Mouse (Mus musculus): Measurements from ENCODE around the gene Emsy. TPM values are rescaled to one million over a fixed set of nuclear protein-coding genes. Genes with fewer than 3 reads are reported as not detected.

The Emsy gene
- polyA plus RNA-seq, 1 experiment from 2014 or later = 14.1 TPM

DNA sequence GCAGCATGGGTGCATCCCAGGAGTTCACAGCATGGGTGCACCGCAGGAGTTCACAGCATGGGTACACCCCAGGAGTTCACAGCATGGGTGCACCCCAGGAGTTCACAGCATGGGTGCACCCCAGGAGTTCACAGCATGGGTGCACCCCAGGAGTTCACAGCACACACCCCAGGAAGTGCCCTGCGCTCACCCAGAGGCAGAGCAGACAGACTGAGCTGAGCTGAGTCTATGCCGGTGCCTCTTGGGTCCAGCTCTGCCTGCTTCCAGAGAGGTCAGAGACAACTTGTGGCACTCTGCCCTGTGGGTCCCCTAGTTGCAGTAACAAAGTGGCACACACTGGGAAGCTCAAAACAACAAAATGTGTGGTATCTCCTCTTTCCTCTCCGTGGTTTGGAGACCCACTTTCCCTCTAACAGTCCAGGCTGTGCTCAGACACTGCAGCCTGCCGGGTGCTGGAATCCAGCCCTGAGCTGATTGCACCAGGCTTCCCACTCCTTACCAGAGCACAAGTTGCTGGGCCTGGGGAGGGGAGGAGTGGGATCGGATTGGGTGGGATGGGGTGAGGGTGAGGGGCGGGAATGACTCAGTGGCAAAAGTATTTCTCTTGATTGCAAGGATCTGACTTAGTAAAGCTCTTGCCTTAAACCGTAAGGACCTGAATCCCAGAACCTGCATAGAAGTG, 85.6 kb downstream of the Emsy start:
- H3K27ac ChIP-seq = peak overlapping the region; percentile 96
- 65% methylated on average over 8 of the region's 8 CpGs for WGBS
- H3K36me3 ChIP-seq (ENCODE audit: insufficient read depth, low read length) = no peaks in the 10 kb centered on the region
- H3K27me3 ChIP-seq (ENCODE audit: insufficient read depth, low read length) = no peaks in the 10 kb centered on the region
- H3K4me2 ChIP-seq (ENCODE audit: low read length) = no peak overlapping the region
- no peak for DNase-seq (ENCODE audit: low spot score)
- no peak overlapping the region for H3K9ac ChIP-seq (ENCODE audit: low read depth, low read length)
- H3K4me3 ChIP-seq (replicated peaks; ENCODE audit: low read depth, low read length) = no peak overlapping the region
- TF ChIP-seq CTCF (IDR thresholded peaks at IDR 0.05; ENCODE audit: low read depth) = no peak
- no peaks in the 10 kb centered on the region for H3K9me3 ChIP-seq (replicated peaks; ENCODE audit: low read length)
- ATAC-seq (replicated peaks; ENCODE audit: low FRiP score, low read depth) = no peak
- H3K4me1 ChIP-seq (replicated peaks; ENCODE audit: insufficient read depth, low read length) = peaks cover 26% of the 10 kb centered on the region

DNA sequence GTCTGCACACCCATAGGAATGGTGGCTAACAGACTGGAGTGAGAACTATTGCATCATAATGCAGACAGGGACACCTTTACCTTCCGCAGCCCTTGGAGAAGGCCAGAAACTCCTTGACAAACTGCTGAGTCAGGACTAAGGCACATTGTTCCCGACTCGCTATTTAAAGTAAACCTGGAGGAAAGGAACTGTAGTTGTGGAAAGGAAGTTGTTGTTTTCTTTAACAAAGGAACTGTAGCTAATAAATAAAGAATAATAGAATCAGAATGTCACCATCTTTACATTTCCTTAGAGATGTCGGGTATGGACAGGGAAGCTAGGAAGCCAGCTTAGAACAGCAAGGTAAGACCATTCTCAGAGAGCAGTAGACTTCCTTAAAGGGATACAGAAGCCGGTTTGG, 89.5 kb downstream of the Emsy start:
- H3K4me1 ChIP-seq (replicated peaks; ENCODE audit: insufficient read depth, low read length) = peaks cover 16% of the 10 kb centered on the region; the same call in 1 of the 2 replicates
- H3K4me3 ChIP-seq (replicated peaks; ENCODE audit: low read depth, low read length) = no peak overlapping the region
- no peaks in the 10 kb centered on the region for H3K9me3 ChIP-seq (replicated peaks; ENCODE audit: low read length)
- DNase-seq (ENCODE audit: low spot score) (peak; percentile 56), ATAC-seq (replicated peaks; ENCODE audit: low FRiP score, low read depth) (no peak)
- no peak overlapping the region for H3K9ac ChIP-seq (ENCODE audit: low read depth, low read length)
- H3K36me3 ChIP-seq (ENCODE audit: insufficient read depth, low read length) = no peaks in the 10 kb centered on the region
- H3K27ac ChIP-seq = no peak overlapping the region
- H3K27me3 ChIP-seq (ENCODE audit: insufficient read depth, low read length) = no peaks in the 10 kb centered on the region
- no peak overlapping the region for H3K4me2 ChIP-seq (ENCODE audit: low read length)
- no peak for TF ChIP-seq CTCF (IDR thresholded peaks at IDR 0.05; ENCODE audit: low read depth)
- 31% methylated on average over 5 of the region's 5 CpGs for WGBS

DNA sequence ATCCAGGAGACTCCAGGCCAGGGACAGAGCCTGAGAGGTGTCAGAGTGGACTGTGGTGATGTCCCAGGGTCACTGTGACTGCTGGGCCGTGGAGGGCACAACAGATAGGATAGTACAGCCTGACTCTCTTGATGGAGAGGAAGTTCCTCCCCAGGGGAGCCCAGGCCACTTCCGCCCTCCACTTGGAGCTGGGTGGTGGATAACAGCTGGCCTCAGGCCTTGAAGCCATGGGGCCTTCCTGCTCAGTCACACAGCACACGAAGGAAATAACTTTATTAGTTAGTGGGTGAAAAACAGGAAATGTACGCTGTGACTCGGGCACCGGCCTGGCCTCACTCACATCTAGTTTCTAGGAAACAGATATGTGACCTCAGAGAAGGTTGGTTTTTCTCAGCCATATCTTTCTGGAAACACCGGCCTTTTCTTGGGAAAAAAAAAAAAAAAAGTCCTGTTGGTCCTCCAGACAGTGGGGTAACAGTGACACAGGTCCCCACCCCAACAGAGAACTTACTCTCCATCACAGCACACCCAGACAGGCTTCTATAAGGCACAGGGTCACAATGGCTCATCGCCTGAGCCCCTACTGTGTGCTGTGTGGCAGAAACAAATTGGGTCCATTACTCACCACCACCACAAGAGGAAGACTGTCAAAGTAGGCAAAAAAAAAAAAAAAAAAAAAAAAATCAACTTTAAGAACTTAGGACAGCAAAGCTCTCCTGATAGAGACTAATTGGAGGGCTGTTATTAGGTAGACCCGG, 91.8 kb downstream of the Emsy start:
- DNase-seq (ENCODE audit: low spot score) = peak; percentile 60
- WGBS = 49% methylated on average over 9 of the region's 9 CpGs
- no peak overlapping the region for H3K9ac ChIP-seq (ENCODE audit: low read depth, low read length)
- H3K36me3 ChIP-seq (ENCODE audit: insufficient read depth, low read length) = no peaks in the 10 kb centered on the region
- no peak overlapping the region for H3K4me3 ChIP-seq (replicated peaks; ENCODE audit: low read depth, low read length)
- H3K4me1 ChIP-seq (replicated peaks; ENCODE audit: insufficient read depth, low read length) = peaks cover 7% of the 10 kb centered on the region; the same call in 1 of the 2 replicates
- H3K27me3 ChIP-seq (ENCODE audit: insufficient read depth, low read length) = no peaks in the 10 kb centered on the region
- H3K9me3 ChIP-seq (replicated peaks; ENCODE audit: low read length) = no peaks in the 10 kb centered on the region
- H3K27ac ChIP-seq = peak overlapping the region; percentile 34; the same call in 1 of the 2 replicates
- no peak for TF ChIP-seq CTCF (IDR thresholded peaks at IDR 0.05; ENCODE audit: low read depth)
- peak; percentile 48; the same call in 1 of the 2 replicates for ATAC-seq (replicated peaks; ENCODE audit: low FRiP score, low read depth)
- H3K4me2 ChIP-seq (ENCODE audit: low read length) = no peak overlapping the region

DNA sequence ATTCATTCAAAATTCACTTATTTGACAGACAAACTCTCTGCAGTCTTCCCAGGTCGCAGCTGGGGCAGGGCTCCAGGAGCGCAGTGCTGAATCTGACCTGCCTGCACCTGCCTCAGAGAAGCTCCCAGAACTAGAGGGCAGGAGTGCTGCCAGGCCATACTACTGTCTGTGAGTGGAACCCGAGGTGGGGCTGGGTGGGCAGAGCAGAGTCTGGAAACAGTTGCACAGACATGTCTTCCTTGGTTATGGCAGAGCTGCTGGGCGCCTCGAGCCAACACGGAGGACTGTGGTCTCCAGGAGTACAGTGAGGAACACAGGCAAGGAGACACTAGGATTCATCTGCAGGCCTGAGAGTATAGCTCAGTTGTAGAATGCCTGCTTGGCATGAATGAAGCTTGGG, 92.6 kb downstream of the Emsy start:
- DNase-seq (ENCODE audit: low spot score) (no peak), ATAC-seq (replicated peaks; ENCODE audit: low FRiP score, low read depth) (no peak)
- no peaks in the 10 kb centered on the region for H3K36me3 ChIP-seq (ENCODE audit: insufficient read depth, low read length)
- no peaks in the 10 kb centered on the region for H3K9me3 ChIP-seq (replicated peaks; ENCODE audit: low read length)
- TF ChIP-seq CTCF (IDR thresholded peaks at IDR 0.05; ENCODE audit: low read depth) = no peak
- peak overlapping the region; percentile 34; the same call in 1 of the 2 replicates for H3K27ac ChIP-seq
- no peak overlapping the region for H3K4me3 ChIP-seq (replicated peaks; ENCODE audit: low read depth, low read length)
- H3K9ac ChIP-seq (ENCODE audit: low read depth, low read length) = no peak overlapping the region
- 95% methylated on average over 6 of the region's 6 CpGs for WGBS
- peaks cover 7% of the 10 kb centered on the region; the same call in 1 of the 2 replicates for H3K4me1 ChIP-seq (replicated peaks; ENCODE audit: insufficient read depth, low read length)
- H3K4me2 ChIP-seq (ENCODE audit: low read length) = no peak overlapping the region
- H3K27me3 ChIP-seq (ENCODE audit: insufficient read depth, low read length) = no peaks in the 10 kb centered on the region

DNA sequence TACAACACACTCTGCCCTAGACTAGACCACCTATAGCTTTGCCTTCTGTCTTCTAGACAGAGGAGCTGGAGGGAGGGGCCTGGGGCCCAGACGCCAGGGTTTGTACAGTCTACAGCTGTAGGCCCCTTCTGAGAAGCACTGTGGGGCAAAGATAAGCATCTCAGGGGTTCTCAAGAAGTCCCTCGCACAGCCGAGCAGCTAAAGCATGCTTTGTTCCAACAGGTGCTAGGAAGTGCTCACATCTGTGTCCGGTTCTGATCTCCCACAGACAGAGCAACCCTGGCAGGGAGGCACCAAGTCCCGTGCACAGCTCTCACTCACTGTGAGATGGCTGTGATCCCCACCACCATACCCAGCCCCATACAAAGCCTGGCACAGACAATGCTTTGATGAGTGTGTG, 93.6 kb downstream of the Emsy start:
- no peaks in the 10 kb centered on the region for H3K36me3 ChIP-seq (ENCODE audit: insufficient read depth, low read length)
- ATAC-seq (replicated peaks; ENCODE audit: low FRiP score, low read depth) (no peak), DNase-seq (ENCODE audit: low spot score) (no peak)
- peaks cover 7% of the 10 kb centered on the region; the same call in 1 of the 2 replicates for H3K4me1 ChIP-seq (replicated peaks; ENCODE audit: insufficient read depth, low read length)
- H3K4me3 ChIP-seq (replicated peaks; ENCODE audit: low read depth, low read length) = no peak overlapping the region
- no peak for TF ChIP-seq CTCF (IDR thresholded peaks at IDR 0.05; ENCODE audit: low read depth)
- H3K9ac ChIP-seq (ENCODE audit: low read depth, low read length) = no peak overlapping the region
- no peaks in the 10 kb centered on the region for H3K9me3 ChIP-seq (replicated peaks; ENCODE audit: low read length)
- 71% methylated on average over 5 of the region's 5 CpGs for WGBS
- no peaks in the 10 kb centered on the region for H3K27me3 ChIP-seq (ENCODE audit: insufficient read depth, low read length)
- no peak overlapping the region for H3K27ac ChIP-seq
- H3K4me2 ChIP-seq (ENCODE audit: low read length) = no peak overlapping the region

DNA sequence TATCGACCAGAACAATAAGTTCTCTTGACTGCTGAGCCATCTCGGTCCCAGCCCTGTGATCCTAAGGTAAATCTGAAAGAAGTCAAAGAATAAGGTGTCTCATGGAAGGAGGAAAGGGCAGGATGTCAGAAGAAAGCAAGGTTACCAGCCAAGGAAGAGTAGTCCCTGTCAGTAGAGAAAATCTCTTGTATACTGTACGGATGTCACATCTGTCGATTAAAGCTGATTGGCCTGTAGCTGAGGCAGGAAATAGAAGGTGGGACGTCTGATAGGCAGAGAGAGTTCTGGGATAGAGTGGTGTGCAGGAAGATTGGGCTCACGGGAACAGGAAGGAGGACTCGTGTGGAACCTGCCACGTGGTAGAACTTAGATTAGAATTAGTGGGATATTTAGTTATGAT, 94.4 kb downstream of the Emsy start:
- no peak overlapping the region for H3K27ac ChIP-seq
- WGBS = 81% methylated on average over 8 of the region's 8 CpGs
- no peak for DNase-seq (ENCODE audit: low spot score)
- no peak overlapping the region for H3K4me2 ChIP-seq (ENCODE audit: low read length)
- TF ChIP-seq CTCF (IDR thresholded peaks at IDR 0.05; ENCODE audit: low read depth) = no peak
- H3K4me3 ChIP-seq (replicated peaks; ENCODE audit: low read depth, low read length) = no peak overlapping the region
- H3K9ac ChIP-seq (ENCODE audit: low read depth, low read length) = no peak overlapping the region
- no peaks in the 10 kb centered on the region for H3K36me3 ChIP-seq (ENCODE audit: insufficient read depth, low read length)
- H3K27me3 ChIP-seq (ENCODE audit: insufficient read depth, low read length) = no peaks in the 10 kb centered on the region
- H3K4me1 ChIP-seq (replicated peaks; ENCODE audit: insufficient read depth, low read length) = peaks cover 7% of the 10 kb centered on the region; the same call in 1 of the 2 replicates
- H3K9me3 ChIP-seq (replicated peaks; ENCODE audit: low read length) = no peaks in the 10 kb centered on the region
- no peak for ATAC-seq (replicated peaks; ENCODE audit: low FRiP score, low read depth)
